Mouse (Mus musculus) cerebellum, adult 9-10 months (tissue): ENCODE data around the gene Meltf.
A peak's percentile ranks its signal among the peaks of the same experiment; 100 is the strongest.

Experiments
- DNase-seq: peaks from one replicate; pipeline ENCODE4 v3.0.0; 2022

The Meltf gene

DNA sequence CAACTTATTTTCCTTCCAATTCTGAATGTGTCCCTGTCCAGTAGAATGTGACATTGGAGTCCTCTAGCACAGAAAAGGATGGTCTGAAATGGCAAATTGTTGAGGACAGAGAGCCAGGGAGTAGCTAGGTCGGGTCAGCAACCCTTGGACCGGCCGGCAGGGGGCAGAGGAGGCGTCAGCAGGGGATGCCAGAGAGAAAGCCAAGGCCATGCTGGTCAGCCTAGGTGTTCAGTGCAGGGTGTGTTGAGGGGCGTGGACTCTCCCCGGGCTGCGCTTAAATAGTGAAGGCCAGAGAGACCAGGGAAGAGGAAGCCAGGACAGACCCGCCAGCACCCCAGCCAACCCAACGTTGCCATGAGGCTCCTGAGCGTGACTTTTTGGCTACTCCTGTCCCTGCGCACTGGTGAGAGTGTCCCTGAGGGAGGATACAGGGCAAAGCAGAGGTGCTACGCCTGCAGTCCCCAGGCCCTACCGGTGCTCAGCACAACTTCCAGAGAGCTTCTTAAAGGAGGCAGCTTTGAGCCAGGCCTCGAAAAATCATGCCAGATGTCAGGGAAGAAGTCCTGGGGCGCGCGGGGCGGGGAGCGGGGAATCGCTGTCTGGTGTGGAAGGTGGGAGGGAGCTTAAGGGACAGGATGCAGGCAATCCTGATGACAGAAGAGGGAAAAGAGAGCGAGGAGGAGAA is at the start of gene Meltf:
Gene Meltf, plus strand, starts transcription at position 238 of the 685 bp plus-strand sequence.
- peak; percentile 85 for DNase-seq

DNA sequence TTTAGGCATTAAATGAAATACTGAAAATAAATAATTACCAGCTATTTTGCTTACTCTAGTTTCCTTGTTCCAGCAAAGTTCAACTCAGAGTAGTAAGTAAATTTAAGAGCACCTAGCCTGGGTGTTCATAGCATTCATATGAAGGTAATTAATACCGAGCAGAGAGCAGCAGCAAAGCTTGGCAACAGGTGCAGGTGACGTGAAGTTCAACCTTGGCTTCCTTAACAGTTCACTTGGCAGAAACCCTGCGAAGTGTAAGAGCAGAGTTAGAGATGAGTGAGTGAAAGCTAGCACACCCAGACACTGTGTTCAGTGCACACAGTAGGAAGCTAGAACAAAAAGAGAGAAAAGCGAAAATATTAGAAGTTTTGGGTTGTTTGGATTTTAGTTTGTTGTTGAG is 47.9 kb upstream of the Meltf start:
- DNase-seq, result no peak

DNA sequence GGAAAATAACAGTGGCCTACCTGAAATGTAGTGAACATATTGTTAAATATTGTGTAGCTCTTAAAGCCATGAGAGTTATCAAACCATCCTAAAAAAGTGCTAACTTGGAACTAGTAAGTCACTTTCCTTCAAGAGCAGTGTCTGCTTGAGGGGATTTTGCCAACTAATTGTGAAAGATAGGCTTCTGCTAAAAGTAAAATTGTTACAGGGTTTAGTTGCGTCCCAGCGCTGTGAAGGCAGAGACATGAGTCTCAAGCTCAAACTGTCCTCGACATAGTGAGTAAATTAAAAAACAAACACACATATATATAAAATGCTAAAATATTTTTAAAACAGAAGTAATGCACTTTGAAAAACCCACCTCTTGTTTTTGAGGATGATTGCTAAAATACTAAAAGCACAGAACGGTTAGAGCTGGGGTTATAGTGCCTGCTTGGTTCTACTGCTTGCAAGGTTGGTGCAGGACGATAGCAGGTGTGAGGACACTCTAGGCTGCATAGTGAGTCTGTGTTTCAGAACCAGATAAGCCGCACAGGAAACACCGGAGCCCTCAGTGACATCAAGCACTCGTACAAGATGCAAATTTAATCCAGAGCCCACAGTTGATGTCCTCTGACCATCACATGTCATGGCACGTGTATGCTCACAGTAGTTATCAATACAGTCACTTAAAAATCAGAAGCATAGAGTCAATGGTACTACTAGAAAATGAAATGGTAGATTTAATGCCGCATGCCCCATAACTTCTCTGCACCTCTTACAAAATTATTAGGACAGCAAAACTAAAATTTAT is 45.8 kb upstream of the Meltf start:
- DNase-seq, result no peak

DNA sequence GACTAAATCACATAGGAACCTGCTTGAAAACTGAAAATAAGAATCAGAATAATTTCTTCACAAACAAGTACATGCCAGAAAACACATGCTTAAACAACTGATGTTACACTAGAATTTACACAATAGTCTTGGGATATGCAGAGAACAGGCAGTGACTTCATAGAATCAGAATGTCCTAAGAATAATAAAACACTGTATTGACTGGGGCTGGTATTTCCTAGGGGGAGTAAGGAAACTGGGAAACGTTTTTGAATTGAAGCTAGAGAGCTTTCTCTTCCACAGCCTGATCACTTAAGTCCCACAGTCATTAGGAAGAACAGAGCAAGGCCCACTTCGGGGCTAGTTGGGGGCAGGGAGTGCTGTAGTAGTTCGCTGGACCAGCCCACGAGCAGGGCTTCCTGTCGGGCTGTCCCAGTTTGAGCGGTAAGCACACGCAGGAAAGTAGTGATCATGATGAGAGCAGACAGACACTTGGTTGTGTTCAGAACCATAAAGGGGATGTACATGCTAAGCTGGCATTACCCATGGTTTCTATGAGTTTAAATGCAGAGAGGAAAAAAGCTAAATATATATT is 44.5 kb upstream of the Meltf start:
- no peak for DNase-seq

DNA sequence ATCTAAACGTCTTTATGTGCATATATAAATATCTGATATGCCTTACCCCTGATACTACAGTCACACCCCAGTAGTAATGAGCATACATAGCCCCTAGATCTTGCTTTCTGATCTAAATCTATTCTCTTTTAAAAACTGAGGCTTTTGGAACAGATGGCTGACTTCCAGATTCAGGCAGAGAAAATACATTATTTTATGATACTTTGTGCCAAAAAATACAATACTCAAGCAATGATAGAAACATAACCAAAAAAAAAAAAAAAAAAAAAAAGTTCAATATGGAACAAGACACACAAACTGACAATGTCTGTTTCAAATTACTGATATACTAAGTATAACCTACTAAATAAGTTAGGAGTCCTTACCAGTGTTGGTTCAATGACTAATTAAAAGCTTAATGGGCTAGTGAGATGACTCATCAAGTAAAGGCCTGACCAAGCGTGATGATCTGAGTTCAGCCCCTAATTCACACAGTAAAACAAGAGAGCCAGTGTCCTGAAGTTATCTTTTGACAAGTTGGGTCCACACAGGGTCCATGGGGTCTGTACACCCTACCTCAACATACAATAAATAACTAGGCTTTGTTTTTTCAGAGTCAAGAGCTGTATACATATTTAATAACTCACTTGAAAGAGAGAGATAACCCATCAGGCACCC is 43.8 kb upstream of the Meltf start:
- no peak for DNase-seq

DNA sequence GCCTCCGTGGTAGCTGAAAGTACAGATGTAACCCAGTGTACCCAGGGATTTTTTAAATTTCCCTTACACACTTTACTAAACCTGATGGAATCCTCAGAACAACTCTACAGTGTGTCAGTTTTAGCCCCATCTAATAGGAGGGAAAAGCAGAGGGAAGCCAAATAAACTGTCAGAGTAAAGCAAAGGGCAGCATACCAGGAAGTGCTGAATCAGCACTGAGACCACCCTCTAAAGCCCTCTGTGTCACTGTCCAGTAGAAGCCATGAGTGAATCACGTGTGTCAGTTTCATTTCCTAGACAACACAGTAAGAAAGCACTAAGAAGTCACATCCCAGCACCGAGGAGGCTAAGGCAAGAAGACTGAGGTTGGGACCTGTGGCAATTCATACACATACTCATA is 41.2 kb upstream of the Meltf start:
- DNase-seq, result no peak

DNA sequence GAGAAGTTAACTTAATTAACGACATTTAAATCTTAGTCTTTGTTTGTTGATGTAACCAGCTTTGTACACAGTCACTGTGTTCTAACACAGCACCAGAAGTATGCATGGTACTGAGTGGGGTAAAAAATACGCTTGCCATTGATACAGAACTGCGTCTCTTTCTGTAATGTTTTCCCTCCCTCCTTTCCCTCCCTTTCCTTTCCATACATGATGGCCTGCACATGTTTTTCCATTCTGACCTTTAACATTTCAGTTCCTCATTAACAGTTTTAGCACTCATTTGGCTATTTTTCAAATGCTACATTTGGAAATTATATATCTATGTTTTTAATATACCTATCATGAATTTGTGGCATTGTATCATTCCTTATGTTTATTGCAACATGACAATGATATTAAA is 34.4 kb upstream of the Meltf start:
- no peak for DNase-seq

DNA sequence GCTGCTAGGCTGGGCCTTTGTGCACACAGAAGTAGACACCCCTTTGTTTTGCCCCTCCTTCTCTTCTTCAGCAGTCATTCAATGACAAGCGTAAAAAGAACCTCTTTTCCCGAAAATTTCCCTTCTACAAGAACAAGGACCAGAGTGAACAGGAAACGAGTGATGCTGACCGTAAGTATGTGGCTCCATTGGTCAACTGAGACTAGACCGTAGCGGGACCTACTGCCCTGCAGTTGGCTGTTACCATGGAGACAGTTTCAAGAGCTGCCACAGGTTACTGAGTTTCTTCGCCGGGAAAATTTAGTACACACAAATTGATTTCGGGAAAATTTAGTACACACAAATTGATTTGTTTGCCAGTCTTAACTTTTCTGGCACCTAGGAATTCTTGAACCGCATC is 31.8 kb upstream of the Meltf start:
- no peak for DNase-seq

DNA sequence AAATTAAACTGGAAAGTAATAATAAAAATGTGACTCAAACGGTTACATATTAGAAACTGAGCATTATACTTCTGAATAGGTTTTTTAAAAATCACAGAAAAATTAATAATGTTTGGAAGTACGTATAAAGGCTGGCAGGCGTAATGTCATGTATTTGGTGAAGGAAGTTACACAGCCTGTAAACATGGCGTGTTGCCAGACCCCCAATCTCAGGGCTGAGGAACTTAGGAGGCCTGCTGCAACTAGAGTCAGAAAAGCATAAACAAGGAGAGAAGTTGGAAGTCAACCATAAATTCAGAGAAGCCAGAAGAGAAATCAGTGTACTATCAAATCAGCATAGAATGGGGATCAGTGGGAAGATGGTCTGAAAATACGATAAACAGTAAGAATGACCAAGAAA is 14.7 kb upstream of the Meltf start:
- DNase-seq, result no peak

DNA sequence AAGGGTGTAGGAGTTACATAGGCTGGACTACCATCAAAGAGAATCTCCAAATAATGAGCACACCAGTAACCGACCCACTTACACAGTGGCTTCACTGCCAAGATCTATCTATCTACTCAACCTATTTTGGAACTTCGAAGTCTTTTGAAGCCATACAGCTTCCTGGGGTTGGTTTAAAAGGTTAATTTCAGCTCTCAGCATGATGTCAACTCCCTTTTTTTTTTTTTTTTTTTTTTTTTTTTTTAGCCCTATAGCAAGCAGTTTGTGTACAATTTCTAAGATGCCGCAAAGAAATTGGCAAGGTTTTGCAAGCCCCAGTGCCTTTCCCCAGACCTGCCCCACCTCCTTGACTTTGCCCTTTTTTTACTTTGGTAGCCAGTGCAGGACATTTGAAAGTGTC is 13.4 kb upstream of the Meltf start:
- no peak for DNase-seq

DNA sequence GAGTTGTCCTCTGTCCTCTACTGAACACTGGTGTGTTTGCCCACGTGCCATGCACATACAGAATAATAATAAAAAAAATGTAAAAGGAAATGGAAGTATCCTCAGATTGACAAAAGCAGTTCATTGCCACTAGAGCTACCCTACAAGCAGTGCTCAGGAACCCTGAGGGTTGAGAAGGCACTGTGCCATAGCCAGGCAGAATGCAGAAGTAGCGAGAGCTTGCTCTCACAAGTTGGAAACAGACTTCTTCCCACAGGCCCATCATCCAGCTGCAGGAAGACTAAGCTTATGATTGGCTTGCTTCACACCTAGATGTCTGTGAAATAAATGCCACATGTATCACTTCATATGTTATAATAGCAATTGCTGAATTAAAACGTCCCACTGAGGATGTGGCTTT is 11.7 kb upstream of the Meltf start:
- DNase-seq, result no peak

DNA sequence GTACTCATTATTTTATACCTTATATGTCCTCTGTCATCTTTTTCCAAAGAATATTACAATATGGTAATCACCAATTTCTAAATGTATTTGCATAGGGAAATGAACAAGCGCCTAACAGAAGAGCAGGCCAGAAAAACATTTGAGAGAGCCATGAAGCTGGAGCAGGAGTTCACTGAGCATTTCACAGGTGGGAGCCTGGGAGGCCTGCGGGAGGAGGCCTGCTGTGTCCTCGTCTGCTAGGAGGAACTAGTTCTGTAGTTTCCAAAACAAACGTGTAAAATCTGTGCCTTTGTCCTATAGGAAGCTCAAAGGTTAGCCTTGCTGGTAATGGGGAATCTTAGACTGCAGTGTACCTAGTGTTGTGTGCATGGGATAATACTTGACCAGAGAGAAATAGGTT is 10.9 kb upstream of the Meltf start:
- peak; percentile 64 for DNase-seq

DNA sequence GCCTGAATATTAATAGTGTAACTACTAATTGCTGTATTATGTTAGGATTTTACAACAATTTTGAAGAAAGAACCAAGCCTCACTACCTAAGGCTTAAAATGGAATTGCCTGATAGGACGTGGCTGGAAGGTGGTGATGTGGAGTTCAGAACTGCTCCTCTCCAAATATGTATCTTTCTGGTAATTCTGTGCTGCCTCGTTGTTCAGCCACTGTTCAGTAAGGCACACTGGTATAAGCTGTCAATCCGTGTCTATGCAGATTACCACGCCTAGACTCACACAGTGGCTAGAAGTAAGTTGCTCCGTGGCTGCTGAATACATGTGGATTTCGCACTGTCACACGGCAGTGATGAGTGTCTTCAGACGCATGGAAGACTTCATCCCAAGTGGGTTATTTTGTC is 4.9 kb upstream of the Meltf start:
- DNase-seq, result peak; percentile 15

DNA sequence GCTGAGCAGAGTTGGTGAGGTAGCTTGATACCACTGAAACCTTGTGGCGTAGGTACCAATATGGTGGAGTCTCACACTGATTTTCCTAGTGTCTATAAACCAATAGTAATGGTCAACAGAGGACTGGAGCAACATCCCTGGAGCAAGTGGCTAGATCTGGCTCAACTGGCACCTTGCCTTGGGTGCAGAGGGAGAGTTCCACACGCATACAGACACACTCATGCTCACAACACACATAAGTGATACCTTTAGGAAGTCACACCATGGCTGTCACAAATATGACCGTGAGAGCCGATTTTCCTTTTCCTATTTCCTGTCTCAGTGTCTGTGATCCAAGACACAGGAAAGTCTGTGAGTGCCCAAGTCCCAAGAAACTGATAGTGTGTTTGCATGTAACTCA is 3.2 kb upstream of the Meltf start:
- DNase-seq, result no peak

DNA sequence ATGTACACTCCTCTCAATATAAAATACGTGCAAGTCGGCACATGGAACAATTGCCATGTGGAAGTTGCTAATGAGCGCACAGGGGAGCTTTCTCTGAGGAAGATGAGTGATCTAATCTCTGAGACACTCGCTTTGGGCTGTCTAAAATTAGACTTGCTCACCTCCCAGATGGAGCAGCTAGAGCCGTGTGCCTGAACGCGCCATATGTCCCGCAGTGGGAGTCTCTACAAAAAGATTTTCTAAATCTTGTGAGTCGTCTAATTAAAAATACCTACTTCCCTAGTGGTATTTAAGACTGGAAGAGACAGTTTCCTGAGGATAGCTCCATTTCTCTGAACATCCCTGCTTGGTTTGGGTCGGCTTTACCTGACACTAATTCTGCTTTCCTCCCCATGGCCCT is 2.2 kb upstream of the Meltf start:
- DNase-seq, result peak; percentile 88

DNA sequence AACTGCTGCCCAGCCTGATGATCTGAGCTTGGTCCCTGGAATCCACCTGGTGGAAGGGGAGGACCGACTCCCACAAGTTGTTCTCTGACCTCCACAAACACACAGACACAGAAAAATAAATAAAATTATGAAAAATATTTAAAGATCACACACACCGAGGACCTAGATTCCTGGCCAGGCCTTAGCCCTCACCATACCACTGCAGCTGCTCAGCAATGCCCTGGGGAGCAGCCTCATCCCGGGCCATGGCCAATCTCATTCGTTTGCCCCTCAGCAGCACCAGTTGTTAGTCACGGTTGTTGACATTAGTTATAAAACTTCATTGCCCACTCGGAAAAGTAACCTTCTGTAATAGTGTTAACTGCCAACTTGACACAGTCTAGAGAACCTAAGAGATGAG is 558 bp upstream of the Meltf start:
- no peak for DNase-seq

DNA sequence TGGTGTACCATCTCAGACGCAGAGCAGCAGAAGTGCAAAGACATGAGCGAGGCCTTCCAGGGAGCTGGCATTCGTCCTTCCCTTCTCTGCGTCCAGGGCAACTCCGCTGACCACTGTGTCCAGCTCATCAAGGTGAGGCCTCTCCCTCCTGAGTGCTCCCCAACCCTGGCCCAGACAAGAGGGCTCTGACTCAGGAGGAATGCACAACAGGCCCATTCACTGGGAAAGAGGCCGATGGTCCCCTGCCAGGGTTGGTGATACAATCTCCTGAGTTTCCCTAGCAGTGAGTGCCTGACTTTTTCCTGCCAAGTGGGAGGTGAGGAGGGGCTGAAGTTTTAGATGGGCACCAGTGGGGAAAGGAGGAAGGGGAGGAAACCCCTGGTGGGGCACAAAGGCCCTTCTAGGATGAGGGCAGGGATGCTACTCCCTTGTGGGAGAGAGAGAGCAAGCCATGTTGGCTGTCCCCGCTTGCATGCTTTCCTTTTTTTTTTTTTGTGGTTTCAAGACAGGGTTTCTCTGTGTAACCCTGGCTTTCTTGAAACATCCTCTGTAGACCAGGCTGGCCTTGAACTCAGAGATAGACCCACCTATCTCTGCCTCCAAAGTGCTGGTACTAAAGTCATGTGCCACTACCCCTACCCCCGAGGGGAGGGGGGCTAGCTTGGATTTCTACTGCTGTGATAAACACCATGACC is 1.7 kb downstream of the Meltf start:
- no peak for DNase-seq

DNA sequence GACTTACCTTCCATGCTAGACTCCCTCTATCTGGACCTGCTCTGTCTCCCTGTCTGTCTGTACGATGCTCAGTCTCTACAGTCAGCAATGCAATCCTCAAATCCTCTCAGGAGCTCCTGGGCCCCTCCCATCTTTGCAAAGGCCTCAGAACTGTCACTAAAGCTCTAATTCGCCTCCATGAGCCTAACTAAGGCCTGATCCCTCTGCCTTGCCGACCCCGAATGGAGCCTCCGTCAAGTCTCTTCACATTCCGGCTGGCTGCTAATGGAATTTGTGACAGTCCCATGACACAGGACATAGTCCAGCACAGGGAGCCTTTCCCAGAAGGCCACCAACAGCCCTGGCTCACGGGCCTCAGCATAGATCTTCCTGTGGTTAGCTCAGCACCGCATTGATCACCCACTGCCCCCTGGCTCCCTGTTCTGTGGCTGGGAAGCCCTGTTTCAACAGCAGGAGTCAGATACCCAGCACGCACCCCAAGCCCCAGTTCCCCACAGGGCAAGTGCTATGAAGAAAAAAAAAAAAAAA is 3.8 kb downstream of the Meltf start:
- DNase-seq, result no peak

DNA sequence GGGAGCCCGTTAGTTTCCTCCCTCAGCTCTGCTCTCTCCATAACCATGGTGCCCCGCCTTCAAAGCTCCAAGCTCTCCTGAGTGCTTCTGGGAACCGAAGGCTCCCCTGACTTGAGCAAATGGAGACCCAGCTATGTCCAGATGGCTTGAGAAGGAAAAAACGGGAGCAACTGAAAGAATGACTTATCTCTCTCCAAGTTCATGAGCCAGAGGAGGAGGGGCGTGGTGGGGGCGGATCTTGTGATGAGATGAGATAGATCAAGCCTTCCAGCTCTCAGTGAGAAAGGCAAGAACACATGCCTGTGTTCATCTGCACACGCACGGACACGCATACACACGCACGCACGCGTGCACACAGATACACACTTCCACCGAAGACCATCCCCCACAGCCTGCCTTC is 4.7 kb downstream of the Meltf start:
- DNase-seq, result no peak

DNA sequence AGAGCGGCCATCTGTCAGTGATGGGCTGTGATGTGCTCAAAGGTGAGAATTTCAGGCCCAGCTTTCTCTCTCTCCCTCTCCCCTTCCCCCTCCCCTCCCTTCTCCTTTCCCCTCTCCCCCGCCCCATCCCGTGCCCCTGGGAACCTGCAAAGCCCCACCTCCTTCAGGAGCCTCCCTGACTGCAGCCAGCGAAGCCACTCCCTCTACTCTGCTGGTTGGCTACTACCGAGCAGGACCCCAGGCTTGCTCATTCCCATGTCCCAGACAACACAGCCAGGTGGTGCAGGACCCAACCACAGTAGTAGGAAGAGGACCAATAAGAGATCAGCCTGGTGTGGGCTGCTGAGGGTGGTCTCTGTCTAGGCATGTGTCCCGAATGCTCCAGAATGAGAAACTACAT is 5.3 kb downstream of the Meltf start:
- no peak for DNase-seq

DNA sequence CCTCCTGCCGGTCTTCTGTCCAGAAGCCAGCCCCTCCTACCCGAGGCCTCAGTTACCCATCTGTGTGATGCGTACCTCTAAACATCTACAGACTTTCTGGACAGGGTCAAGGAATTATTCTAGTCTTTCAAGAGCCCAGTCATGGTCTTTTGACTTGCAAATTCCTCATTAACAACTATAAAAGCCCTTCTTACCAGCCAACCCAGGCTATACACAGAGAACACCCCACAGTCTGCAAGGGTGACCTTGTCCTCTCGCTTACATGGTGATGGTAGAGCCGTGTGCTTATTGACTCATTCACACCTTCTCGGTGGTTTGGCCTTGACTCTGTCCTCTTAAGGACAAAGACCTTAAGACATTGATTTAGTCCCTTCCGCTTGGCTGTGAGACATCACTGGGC is 12.3 kb downstream of the Meltf start:
- no peak for DNase-seq

DNA sequence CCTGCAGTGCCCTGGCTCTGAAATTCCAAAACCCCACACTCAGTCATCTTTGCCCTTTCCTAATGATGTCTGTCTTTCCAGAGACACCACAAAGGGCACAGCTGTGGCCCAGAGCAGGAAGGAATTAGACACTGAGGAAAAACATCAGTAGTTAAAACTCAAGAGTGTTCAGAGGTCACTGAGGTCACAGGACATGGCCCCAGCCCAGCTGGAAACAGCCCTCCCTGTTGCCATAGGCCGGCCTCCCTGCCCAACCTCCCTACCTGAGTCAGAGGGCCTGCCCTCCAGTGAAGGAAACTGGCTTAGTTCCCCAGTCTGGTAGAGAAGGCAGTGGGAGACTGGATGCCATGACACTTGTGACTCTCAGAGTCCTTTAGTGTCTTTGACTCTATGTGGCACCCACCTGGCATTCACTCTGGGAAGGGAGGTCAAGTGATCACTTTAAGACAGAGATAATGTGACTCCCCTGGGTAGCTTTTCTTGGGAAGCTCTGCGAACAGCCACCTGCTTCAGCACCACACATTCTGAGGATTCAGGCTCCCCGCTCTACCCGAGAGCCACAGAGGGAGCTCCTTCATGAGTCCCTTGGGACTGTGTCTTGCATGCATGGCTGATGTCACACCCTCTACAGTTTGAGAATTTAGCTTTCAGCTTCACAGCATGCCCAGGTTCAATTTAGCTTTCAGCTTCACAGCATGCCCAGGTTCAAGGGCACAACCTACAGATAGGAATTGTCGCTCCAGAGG is 15.0 kb downstream of the Meltf start:
- no peak for DNase-seq
